Mouse (Mus musculus) heart, adult 2 months (tissue): Measurements from ENCODE around the gene Entpd3.

ENCODE experiments used
- CTCF ChIP-seq: fragments of 200-600 bp; IDR thresholded peaks from 2 replicates; pipeline ENCODE4 v1.8.1; 2022; ENCODE audit warnings: antibody characterized with exemption, mild to moderate bottlenecking, moderate library complexity
- EP300 ChIP-seq: fragments of 200-500 bp; IDR thresholded peaks from 2 replicates; pipeline ENCODE4 v1.6.1; 2011; ENCODE audit warnings: low read depth, low read length, control low read depth; ENCODE audit not compliant: insufficient read depth
- POLR2A ChIP-seq: fragments of 200-500 bp; IDR thresholded peaks from 2 replicates; pipeline ENCODE4 v1.6.1; 2011; ENCODE audit warnings: mild to moderate bottlenecking, low read depth, low read length, control low read depth; ENCODE audit not compliant: insufficient read depth

DNA sequence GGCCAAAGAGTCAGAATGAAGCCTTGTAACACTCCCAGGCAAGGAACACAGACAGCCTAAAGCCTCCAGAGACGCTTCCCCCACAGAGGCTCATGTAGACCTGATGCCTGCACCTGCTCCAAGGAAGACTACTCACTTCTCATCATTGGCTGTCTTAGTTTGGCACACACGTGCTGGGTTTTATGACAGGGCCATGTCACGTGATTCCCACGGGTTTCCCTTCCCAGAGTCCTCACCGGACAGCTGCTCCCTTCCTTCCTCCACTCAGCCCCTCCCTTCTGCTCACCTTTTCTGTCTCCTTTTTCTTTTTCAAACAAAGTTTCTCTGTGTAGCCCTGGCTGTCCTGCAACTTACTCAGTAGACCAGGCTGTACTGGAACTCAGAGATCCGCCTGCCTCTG lies 7.6 kb upstream of the Entpd3 start:
- TF ChIP-seq CTCF (no peak), POLR2A (no peak), EP300 (no peak)
